Mouse (Mus musculus): ENCODE results near the gene Sugct. TPM values are rescaled to one million over a fixed set of nuclear protein-coding genes. Genes with fewer than 3 reads are reported as not detected.

The Sugct gene
- total RNA-seq, 2 experiments from 2014 or later, result 2.1 to 3.0 TPM

- TF ChIP-seq CTCF (IDR thresholded peaks at IDR 0.05), result no peak
- DNase-seq (ENCODE audit: extremely low spot score in 1 of 2, low spot score in 2 of 2), result no peak
- Histone ChIP-seq H3K27ac (no peak overlapping the region), H3K4me3 (no peak overlapping the region)
- intact Hi-C loops (cut with DNase I), result loop anchor here (5.0 kb wide), 1 partner anchor 148 kb away; no protein-coding TSS in a partner anchor
Observed at GRCm38 (mm10) chr13:16829589-16829988, 865.8 kb downstream of the Sugct start.

GRCm38 (mm10) chr13:16825619-16826018, 869.7 kb downstream of the Sugct start:
- peak; percentile 10 to 27 for DNase-seq (ENCODE audit: extremely low spot score in 1 of 2, low spot score in 2 of 2)
- Histone ChIP-seq H3K27ac (no peak overlapping the region), H3K4me3 (no peak overlapping the region)
- no peak for TF ChIP-seq CTCF (IDR thresholded peaks at IDR 0.05)
- intact Hi-C loops (cut with DNase I), result loop anchor here (5.0 kb wide), 1 partner anchor 152 kb away; no protein-coding TSS in a partner anchor

GRCm38 (mm10) chr13:16821785-16822184, 873.6 kb downstream of the Sugct start:
- Histone ChIP-seq H3K27ac (no peak overlapping the region), H3K4me3 (no peak overlapping the region)
- TF ChIP-seq CTCF (IDR thresholded peaks at IDR 0.05), result no peak
- DNase-seq (ENCODE audit: extremely low spot score in 1 of 2, low spot score in 2 of 2), result no peak
- intact Hi-C loops (cut with DNase I), result no loop called here

- Histone ChIP-seq H3K4me3 (no peak overlapping the region), H3K27ac (no peak overlapping the region)
- intact Hi-C loops (cut with DNase I), result no loop called here
- no peak for DNase-seq (ENCODE audit: extremely low spot score in 1 of 2, low spot score in 2 of 2)
- no peak for TF ChIP-seq CTCF (IDR thresholded peaks at IDR 0.05)
Observed at GRCm38 (mm10) chr13:16817471-16817870, 877.9 kb downstream of the Sugct start.

GRCm38 (mm10) chr13:16816747-16817146, 878.6 kb downstream of the Sugct start:
- Histone ChIP-seq H3K4me3 (no peak overlapping the region), H3K27ac (no peak overlapping the region)
- intact Hi-C loops (cut with DNase I), result no loop called here
- no peak for DNase-seq (ENCODE audit: extremely low spot score in 1 of 2, low spot score in 2 of 2)
- no peak for TF ChIP-seq CTCF (IDR thresholded peaks at IDR 0.05)

GRCm38 (mm10) chr13:16812268-16812667, 883.1 kb downstream of the Sugct start:
- Histone ChIP-seq H3K27ac (no peak overlapping the region), H3K4me3 (no peak overlapping the region)
- no peak for DNase-seq (ENCODE audit: extremely low spot score in 1 of 2, low spot score in 2 of 2)
- TF ChIP-seq CTCF (IDR thresholded peaks at IDR 0.05), result no peak
- intact Hi-C loops (cut with DNase I), result no loop called here

Other genes starting within 250 kb of the Sugct start
- 10 to 100 TPM; 11.8 to 14.1 TPM for gene Mplkip, start 361 bp downstream of the Sugct start, total RNA-seq (2021)
- gene Cdk13, start 109.5 kb upstream of the Sugct start, total RNA-seq (2021), result 10 to 100 TPM; 55.9 to 71.6 TPM
- 10 to 100 TPM; 57.1 to 59.0 TPM for gene Rala, start 248.7 kb upstream of the Sugct start, total RNA-seq (2021)

Measured in left cerebral cortex, adult 2 months (tissue).